Mouse (Mus musculus): ENCODE measurements at regions not wholly inside any gene's neighbourhood (a gene's known extent, or its start where the extent isn't known, plus 50 kb on each side); places are given as distances from the start of the nearest gene placed in this dataset.
A peak's percentile ranks its signal among the peaks of the same experiment; 100 is the strongest.

- ATAC-seq (ENCODE audit: low TSS enrichment) = no peak
These were observed 351.8 kb downstream of the Osr1 start for GRCm38 (mm10) chr12:9921591-9922198.

DNA sequence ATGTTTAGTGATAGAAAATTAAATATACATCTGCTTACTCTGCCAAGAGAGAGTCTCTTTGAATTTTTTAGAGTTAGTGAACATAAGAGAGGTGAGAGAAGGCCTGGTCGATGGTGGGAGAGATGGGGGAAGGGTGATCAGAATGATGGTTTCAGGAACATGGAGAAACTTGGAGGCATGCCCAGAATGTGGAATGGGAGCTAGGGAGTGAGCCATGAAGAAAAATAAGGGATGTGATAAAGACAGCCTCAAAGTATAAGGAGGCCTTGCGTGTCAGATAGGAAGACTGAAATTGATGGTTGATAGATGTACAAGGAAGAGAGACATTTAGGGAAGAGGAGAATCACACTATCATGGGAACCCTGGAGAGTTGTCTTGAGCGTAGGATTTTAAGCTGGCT lies 354.6 kb downstream of the Osr1 start:
- ATAC-seq (ENCODE audit: low TSS enrichment) = no peak

GRCm38 (mm10) chr12:9934158-9934557 lies 364.2 kb downstream of the Osr1 start:
- ATAC-seq (ENCODE audit: low TSS enrichment) = no peak

DNA sequence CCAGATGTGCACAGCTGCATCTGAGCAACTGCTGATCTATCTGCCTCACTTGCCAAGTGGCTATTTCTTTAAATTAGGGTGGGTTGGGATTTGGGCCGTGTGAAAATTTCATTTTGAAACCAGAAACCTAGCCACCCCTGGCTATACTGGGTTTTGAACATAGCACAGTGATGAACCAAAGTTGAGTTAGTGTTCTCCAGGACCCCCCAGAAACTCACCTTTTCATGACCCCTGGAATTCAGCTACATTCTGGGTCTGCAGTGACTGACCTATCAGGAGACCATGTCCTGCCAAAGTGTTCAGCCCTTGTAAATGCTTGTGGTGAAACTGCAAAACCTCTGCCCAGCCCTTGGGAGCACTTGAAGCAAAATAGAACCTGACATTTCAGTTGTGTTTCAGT lies 371.4 kb downstream of the Osr1 start:
- ATAC-seq (ENCODE audit: low TSS enrichment) = no peak

- ATAC-seq (ENCODE audit: low TSS enrichment) = no peak
These were observed 371.9 kb downstream of the Osr1 start for GRCm38 (mm10) chr12:9941823-9942222.

DNA sequence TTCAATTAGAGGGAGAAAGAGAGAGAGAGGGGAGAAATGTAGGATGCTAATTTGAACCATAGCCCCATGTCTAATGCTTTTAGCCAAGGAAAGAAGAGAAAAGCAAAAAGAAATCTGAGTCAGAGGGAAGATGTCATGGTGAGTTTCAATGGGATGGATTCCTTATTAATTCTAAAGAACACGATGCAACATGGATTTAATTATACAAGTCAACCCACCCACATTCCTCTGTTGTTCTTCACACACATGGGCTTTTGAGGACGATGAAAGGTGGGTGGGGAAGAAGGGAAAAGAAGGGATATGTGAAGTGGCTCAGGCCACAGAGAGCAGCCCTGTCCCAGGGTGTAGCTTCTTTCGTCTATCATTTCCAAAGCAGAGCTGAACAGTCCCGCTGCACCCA lies 378.9 kb downstream of the Osr1 start:
- no peak for ATAC-seq (ENCODE audit: low TSS enrichment)

DNA sequence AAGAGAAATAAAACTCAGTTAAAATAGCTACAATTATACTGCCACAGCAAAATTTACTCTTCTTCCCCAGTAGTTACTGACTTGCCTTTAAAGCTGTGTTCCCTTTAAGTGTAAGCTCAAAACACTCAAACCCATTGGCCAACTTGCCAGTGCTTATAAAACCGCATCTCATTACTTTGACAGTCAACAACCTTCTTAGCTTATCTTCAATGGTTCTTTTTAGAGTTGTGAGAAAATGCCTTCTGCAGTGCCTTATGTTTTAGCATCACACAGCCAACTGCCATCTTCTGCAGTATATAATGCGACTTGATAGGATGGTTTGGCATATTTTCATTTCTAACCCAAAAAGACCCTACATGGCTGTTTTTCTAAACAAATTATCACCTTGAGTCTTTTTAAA lies 382.5 kb downstream of the Osr1 start:
- peak; percentile 74 for ATAC-seq (ENCODE audit: low TSS enrichment)

DNA sequence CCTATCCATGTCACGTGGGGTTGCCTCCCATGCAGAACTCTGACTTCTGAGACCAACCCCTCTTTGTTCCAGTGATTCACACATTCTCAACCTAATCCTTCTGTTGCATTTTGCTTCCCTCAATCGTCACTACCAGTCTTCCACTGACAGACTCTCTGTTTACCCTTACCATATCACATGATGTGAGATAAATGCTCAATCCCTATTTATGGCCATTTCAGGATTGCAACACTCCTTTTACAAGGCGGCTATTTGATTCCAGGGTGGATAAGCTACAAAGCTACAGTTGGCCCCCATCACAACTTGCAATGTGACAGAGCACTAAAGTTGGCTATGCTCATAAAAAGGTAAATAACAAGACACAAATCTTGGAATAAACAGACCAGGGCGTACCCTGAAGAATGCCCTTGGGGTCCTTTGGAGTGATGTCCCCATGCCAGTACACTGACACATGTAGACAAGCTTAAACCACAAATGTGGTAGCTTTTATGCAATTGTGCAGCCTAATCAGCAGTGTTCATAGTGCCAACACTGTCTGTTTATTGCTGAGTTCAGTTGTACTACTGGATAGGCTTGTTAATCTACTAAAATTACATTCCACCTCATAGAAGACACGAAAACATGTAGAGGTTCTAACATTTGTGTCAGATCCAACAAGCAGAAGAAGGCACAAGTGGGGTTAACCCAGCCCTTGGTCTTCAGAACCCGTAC lies 384.4 kb downstream of the Osr1 start:
- ATAC-seq (ENCODE audit: low TSS enrichment) = no peak

DNA sequence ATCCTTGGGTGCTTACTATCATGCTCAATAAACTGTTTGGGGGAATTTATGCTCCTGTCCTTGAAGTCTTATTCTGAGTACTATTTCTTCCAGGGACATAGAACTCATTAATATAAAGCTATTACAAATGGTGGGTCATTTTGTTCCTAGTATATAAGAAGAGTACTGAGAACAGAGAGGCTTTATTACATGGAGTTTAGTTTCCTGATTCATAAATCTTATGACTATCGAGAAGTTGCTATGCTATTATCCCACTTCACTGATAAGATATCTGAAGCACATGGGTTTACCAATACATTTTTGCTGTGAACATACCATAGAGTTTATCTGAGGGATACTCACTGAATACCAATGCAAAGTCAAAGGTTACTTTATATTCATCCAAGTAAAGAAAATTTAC lies 399.5 kb downstream of the Osr1 start:
- ATAC-seq (ENCODE audit: low TSS enrichment) = no peak

- ATAC-seq (ENCODE audit: low TSS enrichment) = no peak
These were observed 399.0 kb upstream of the Nt5c1b start for GRCm38 (mm10) chr12:9970771-9971170.

DNA sequence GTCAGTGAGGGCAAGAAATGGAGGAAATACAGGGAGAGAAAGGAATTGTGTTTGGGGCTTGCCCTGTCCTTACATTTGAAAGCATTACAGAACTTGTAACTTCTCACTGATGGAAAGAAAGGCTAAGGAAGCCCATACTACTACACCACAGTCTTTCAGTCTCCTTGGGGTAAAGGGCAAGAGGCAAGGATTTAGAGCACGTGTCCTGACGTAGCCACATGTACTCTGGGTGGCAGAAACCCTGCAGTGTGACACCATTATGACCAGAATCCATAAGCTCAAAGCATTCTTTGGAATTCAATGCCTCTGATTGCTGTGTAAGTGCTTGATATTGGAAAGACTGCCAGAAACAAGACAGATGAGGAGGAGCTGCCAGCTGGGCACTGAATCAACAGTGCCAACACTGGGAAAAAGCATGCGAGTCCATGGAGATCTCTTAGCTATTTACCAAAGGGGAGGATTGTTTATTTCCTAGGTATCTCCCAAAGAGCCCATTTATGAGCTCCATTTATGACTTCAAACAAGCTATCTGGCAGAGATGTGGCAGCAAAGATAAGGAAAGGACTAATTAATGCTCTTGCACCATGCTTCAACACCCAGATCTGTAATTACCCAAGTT lies 391.2 kb upstream of the Nt5c1b start:
- peak; percentile 64 for ATAC-seq (ENCODE audit: low TSS enrichment)

GRCm38 (mm10) chr12:9979113-9979507 lies 390.7 kb upstream of the Nt5c1b start:
- no peak for ATAC-seq (ENCODE audit: low TSS enrichment)

- peak; percentile 85 for ATAC-seq (ENCODE audit: low TSS enrichment)
These were observed 378.5 kb upstream of the Nt5c1b start for GRCm38 (mm10) chr12:9991305-9991704.

DNA sequence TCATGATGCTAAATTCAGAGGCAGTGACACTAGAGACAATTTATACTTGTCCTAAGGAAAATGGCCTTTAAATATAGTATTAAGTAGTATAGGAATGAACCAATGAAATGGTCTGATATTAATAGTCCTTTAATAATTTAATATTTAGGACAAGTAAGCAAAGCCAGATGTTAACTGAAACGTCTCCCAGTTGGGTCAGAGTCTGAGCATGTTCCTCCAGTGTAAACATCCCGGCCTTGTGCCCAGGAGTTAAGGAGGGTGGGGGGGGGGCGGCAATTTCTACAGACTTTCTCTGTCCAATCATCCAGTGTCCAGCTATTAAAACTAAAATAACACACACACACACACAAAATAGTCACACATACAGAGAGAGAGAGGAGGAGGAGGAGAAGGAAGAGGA lies 374.1 kb upstream of the Nt5c1b start:
- no peak for ATAC-seq (ENCODE audit: low TSS enrichment)

DNA sequence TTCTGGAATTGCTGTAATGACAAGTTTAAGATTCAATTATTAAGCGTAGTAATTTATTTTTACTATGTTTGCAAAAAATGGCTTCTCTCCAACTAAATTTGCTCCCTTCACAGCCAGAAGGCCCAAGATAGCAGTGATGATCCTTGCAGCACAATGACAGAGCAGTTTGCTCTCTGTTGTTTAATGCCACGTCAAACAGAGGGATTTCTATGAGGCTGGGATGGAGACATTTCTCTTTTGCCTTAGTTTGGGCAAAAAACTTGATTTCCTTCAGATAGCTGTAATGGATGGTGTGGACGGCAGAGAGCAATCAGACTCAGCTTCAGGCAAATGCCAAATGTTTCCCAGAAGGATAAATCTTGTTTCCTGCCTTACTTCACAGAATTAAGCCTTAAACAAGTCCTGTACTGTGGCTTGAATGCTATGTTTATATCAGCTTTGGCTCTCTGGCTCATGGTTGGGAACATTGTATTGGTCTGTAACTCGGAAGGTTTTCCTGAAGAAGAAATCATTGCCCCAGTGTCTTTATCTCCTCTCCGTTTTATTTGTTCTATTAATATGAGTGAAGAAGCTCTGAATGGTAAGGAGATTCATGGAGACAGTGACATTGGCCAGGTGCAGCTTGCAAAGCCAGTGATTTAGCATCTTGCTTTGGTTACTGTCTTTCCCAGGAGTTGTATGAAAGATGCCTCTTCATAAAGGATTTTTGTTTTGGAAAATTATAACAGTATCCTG lies 373.2 kb upstream of the Nt5c1b start:
- no peak for ATAC-seq (ENCODE audit: low TSS enrichment)

GRCm38 (mm10) chr12:9997190-9997561 lies 372.6 kb upstream of the Nt5c1b start:
- ATAC-seq (ENCODE audit: low TSS enrichment) = no peak

- ATAC-seq (ENCODE audit: low TSS enrichment) = no peak
These were observed 372.2 kb upstream of the Nt5c1b start for GRCm38 (mm10) chr12:9997571-9997970.

GRCm38 (mm10) chr12:9999933-10000332 lies 369.8 kb upstream of the Nt5c1b start:
- no peak for ATAC-seq (ENCODE audit: low TSS enrichment)

DNA sequence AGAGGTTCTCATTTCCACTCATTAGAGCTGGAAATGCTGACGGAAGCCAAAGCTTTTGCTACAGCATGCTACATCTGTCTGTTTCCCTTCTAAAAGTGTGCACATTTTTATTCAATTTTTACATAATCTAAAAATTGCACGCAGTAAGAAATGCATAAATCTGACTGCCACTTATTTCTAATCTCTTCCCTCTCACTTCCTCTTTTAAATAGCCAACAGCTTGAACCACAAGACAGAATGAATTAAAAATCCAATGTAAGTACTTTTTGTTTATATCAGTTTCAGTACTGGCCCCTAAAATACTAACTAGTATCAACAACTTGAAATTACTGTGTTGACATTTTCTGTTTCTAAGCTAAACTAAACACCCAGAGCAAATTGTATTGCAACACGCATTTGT lies 361.3 kb upstream of the Nt5c1b start:
- no peak for ATAC-seq (ENCODE audit: low TSS enrichment)

- ATAC-seq (ENCODE audit: low TSS enrichment) = no peak
These were observed 352.8 kb upstream of the Nt5c1b start for GRCm38 (mm10) chr12:10016710-10017581.

- no peak for ATAC-seq (ENCODE audit: low TSS enrichment)
These were observed 334.3 kb upstream of the Nt5c1b start for GRCm38 (mm10) chr12:10035479-10035878.

DNA sequence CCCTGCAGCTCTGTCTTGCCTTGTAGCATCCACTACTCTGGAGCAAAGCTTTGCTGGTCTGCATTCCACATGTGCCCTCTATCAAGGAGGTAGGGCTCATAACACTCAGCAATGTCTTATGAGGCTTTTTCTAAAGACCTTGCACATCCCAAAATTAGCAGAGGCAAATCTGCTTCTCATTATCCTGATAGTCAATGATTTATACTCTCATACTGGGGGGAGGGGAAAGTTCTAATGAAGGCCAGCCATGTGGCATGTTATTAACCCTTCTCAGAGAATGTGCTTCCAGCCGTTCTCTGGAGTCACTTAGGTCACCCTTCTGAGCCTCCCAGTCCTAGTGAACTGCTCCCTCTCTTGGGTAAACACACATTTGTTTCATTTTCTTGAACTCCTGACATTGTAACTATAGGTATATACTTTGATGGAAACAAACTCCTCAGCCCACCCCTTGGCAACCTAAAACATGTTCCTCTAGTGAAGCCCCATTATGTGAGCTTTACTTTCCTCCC lies 307.7 kb upstream of the Nt5c1b start:
- ATAC-seq (ENCODE audit: low TSS enrichment) = no peak
